Mouse (Mus musculus) layer of hippocampus, postnatal 10 days (tissue): ENCODE data around the gene Atad2b. TPM values are rescaled to one million over a fixed set of nuclear protein-coding genes. Genes with fewer than 3 reads are reported as not detected.

Experiments
- DNase-seq, 2 experiments: peaks; one replicate each; pipeline ENCODE4 v3.0.0; 2021; ENCODE audit warnings: low spot score in 2 of 2
- total RNA-seq, 2 experiments: library from RNA; stranded (reverse); gene quantifications; 2 replicates each; pipeline ENCODE4 v1.2.3; 2021

Gene Atad2b
- total RNA-seq, 2 experiments from 2014 or later = 30.6 to 32.3 TPM

DNA sequence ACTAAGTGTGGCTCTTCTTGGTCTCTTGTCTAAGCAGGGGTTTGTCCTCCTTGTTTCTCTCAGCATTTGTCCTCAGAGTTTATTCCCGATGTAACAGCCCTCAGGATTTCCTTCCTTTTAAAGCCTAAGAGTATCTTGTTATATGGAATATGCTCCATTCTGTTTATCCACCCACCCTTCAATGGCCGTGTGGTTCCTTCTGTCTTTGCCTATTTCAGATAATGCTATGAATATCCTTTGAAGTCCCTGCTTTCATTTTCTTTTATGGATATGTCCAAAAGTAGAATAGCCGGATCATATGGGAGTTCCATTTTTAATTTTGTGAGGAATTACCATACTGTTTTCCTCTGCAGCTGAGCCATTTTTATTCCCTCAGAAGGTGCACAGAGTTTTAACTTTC, 153.0 kb downstream of the Atad2b start:
- no peak for DNase-seq

DNA sequence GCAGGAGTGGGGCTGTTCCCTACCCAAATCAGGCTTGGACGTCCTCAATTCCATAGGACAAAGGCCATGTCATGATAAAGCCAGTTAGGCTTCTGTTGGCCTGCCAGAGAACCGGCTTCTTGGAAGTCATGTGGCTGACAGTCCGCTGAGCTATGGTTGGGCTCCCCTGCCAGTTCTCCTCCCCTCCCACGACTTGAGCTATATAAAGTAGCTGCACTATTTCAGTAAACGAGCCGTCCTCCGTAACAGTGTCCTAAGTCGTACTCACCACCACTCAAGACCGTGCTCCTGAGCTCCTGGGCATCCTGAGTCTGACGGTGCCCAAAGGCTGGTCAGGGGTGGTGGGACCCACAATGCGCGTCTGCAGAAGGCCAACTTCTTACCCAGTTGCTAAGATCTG, 156.0 kb downstream of the Atad2b start:
- no peak for DNase-seq

- DNase-seq = no peak
Observed at GRCm38 (mm10) chr12:5081480-5081879, 164.3 kb downstream of the Atad2b start.

DNA sequence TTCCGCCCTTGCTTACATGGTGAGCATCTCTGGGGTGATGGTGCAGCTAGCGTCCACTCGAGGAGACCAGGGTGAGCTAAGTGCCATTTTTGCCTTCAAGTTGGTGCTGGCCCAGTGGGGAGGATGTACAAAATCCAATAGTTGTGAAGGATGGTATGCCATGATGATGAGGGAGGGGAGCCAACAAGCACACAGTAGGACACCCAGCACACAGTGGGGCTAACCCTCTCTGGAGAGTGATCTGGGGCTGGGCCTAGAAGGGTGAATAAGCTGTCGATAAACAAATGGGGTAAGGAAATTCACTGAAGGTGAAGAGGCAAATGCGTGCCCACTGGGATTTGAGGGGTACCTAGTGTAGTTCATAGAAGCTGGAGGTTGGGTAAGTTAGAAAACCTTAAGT, 167.6 kb downstream of the Atad2b start:
- DNase-seq = no peak

DNA sequence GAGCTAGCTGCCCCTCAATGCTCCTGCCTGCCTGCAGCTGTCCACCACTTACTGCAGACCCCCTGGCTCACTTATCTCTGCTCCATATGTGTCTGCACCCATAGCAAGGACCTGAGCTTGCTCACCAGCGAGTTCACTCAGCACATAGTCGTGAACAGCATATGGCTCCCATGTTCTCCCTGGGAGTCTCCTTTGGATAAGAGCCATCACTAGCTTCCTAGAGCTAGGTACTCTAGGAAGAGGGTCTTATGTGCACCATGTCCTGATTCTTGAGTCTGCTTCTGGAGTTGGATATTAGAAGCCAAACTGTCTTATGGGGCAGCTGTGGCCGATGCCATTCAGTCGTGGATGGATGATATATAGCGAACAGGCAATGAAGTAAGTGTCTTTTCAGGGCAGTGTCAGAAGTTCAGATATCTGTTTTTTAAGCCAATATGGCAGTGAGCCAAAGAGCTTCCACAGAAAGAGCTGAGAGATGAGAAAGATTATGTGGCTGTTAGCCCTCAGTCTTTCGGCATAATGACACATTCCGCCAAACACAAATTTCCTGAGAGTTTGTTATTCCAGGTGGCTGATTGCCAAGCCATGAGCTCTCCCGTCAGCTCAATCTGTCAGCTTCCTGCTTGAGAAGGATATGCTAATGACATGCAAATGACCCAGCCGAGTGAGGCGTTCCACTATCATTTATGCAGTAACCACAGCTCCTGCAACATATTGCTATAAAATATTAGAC, 170.8 kb downstream of the Atad2b start:
- peak; percentile 64 to 67 for DNase-seq

DNA sequence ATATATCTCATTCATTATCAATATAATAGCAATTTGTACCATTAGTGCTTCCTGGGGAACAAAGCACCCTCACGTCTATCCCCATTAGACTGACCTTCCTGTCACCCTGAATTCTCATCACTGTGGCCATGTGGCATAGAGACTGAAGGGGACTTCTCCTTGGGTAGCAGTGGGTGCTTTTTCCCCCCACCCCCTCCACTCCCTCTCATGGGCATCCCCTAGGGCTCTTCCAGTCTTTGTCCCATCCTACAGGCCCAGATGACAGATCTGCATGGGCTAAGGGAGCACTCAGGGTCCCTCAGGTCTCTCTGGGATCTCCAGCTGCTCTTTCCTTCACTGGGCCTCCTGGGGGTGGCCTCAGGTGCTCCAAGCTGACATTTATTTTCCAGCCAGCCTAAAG, 171.5 kb downstream of the Atad2b start:
- no peak for DNase-seq

Other genes starting within 250 kb of the Atad2b start
- gene Fam228a, start 178.9 kb upstream of the Atad2b start, total RNA-seq = 1 to 10 TPM; 1.7 to 2.4 TPM
- 10 to 100 TPM; 12.8 to 13.7 TPM for gene Pfn4, start 148.3 kb upstream of the Atad2b start, total RNA-seq
- gene Fam228b, start 148.1 kb upstream of the Atad2b start, total RNA-seq = 10 to 100 TPM; 19.5 to 25.1 TPM
- 100 to 1,000 TPM in 1 of 2 experiments, 10 to 100 TPM in 1; 85.5 to 104 TPM for gene Sf3b6, start 99.8 kb upstream of the Atad2b start, total RNA-seq
- 100 to 1,000 TPM; 115 to 124 TPM for gene Fkbp1b, start 75.8 kb upstream of the Atad2b start, total RNA-seq
- 10 to 100 TPM; 11.4 to 12.1 TPM for gene Wdcp, start 74.0 kb upstream of the Atad2b start, total RNA-seq
- under 1 TPM; 0.76 to 0.82 TPM for gene Mfsd2b, start 43.0 kb upstream of the Atad2b start, total RNA-seq
- 10 to 100 TPM; 39.7 to 45.4 TPM for gene Ubxn2a, start 9.6 kb upstream of the Atad2b start, total RNA-seq